Mouse (Mus musculus): Measurements from ENCODE around the gene Ddah1.
A peak's percentile ranks its signal among the peaks of the same experiment; 100 is the strongest.

The Ddah1 gene

GRCm38 (mm10) chr3:145763642-145763972, 5.1 kb downstream of the Ddah1 start:
- no peak for ATAC-seq (ENCODE audit: low TSS enrichment)

GRCm38 (mm10) chr3:145764416-145764815, 5.9 kb downstream of the Ddah1 start:
- no peak for ATAC-seq (ENCODE audit: low TSS enrichment)

- ATAC-seq (ENCODE audit: low TSS enrichment), result no peak
These were observed 10.0 kb downstream of the Ddah1 start for GRCm38 (mm10) chr3:145768439-145768838.

GRCm38 (mm10) chr3:145773384-145773783, 14.9 kb downstream of the Ddah1 start:
- no peak for ATAC-seq (ENCODE audit: low TSS enrichment)

- ATAC-seq (ENCODE audit: low TSS enrichment), result no peak
These were observed 15.9 kb downstream of the Ddah1 start for GRCm38 (mm10) chr3:145774336-145774735.

GRCm38 (mm10) chr3:145775236-145775635, 16.8 kb downstream of the Ddah1 start:
- ATAC-seq (ENCODE audit: low TSS enrichment), result no peak

- no peak for ATAC-seq (ENCODE audit: low TSS enrichment)
These were observed 17.4 kb downstream of the Ddah1 start for GRCm38 (mm10) chr3:145775862-145776261.

- ATAC-seq (ENCODE audit: low TSS enrichment), result peak; percentile 78
These were observed 18.5 kb downstream of the Ddah1 start for GRCm38 (mm10) chr3:145777006-145777405.

GRCm38 (mm10) chr3:145778406-145778922, 20.0 kb downstream of the Ddah1 start:
- no peak for ATAC-seq (ENCODE audit: low TSS enrichment)

- no peak for ATAC-seq (ENCODE audit: low TSS enrichment)
These were observed 21.0 kb downstream of the Ddah1 start for GRCm38 (mm10) chr3:145779279-145779973.

- ATAC-seq (ENCODE audit: low TSS enrichment), result no peak
These were observed 22.4 kb downstream of the Ddah1 start for GRCm38 (mm10) chr3:145780784-145781442.

- ATAC-seq (ENCODE audit: low TSS enrichment), result no peak
These were observed 26.8 kb downstream of the Ddah1 start for GRCm38 (mm10) chr3:145785244-145785643.

GRCm38 (mm10) chr3:145787303-145787702, 28.8 kb downstream of the Ddah1 start:
- ATAC-seq (ENCODE audit: low TSS enrichment), result no peak

GRCm38 (mm10) chr3:145789114-145789513, 30.6 kb downstream of the Ddah1 start:
- ATAC-seq (ENCODE audit: low TSS enrichment), result no peak

GRCm38 (mm10) chr3:145790233-145790632, 31.8 kb downstream of the Ddah1 start:
- ATAC-seq (ENCODE audit: low TSS enrichment), result no peak

- ATAC-seq (ENCODE audit: low TSS enrichment), result no peak
These were observed 32.2 kb downstream of the Ddah1 start for GRCm38 (mm10) chr3:145790709-145791108.

- ATAC-seq (ENCODE audit: low TSS enrichment), result no peak
These were observed 35.9 kb downstream of the Ddah1 start for GRCm38 (mm10) chr3:145794355-145794754.

GRCm38 (mm10) chr3:145795896-145796295, 37.4 kb downstream of the Ddah1 start:
- ATAC-seq (ENCODE audit: low TSS enrichment), result no peak

- no peak for ATAC-seq (ENCODE audit: low TSS enrichment)
These were observed 39.6 kb downstream of the Ddah1 start for GRCm38 (mm10) chr3:145798042-145798441.

- no peak for ATAC-seq (ENCODE audit: low TSS enrichment)
These were observed 40.3 kb downstream of the Ddah1 start for GRCm38 (mm10) chr3:145798751-145799188.

- ATAC-seq (ENCODE audit: low TSS enrichment), result no peak
These were observed 40.9 kb downstream of the Ddah1 start for GRCm38 (mm10) chr3:145799365-145799764.

- no peak for ATAC-seq (ENCODE audit: low TSS enrichment)
These were observed 43.6 kb downstream of the Ddah1 start for GRCm38 (mm10) chr3:145802106-145802505.

- ATAC-seq (ENCODE audit: low TSS enrichment), result no peak
These were observed 47.4 kb downstream of the Ddah1 start for GRCm38 (mm10) chr3:145805848-145806247.

Data from frontal cortex, adult (tissue).